Mouse (Mus musculus): ENCODE results near the gene Zkscan5. TPM values are rescaled to one million over a fixed set of nuclear protein-coding genes. Genes with fewer than 3 reads are reported as not detected.

Zkscan5 gene
- total and polyA plus RNA-seq, 2 experiments from 2014 or later: 12.8 to 19.4 TPM

GRCm38 (mm10) chr5:145167306-145167661 lies 37.1 kb upstream of the Zkscan5 start:
- TF ChIP-seq CTCF (IDR thresholded peaks at IDR 0.05): no peak
- peak overlapping the region; percentile 82 for H3K4me2 ChIP-seq (ENCODE audit: low read depth, low read length, poor library complexity, severe bottlenecking)

GRCm38 (mm10) chr5:145178461-145178980 lies 25.8 kb upstream of the Zkscan5 start:
- no peak overlapping the region for H3K4me3 ChIP-seq (ENCODE audit: low read depth, low read length)
- H3K4me1 ChIP-seq (ENCODE audit: insufficient read depth, low read length): no peaks in the 10 kb centered on the region
- no peak for TF ChIP-seq CTCF (IDR thresholded peaks at IDR 0.05)
- no peak overlapping the region for H3K4me2 ChIP-seq (ENCODE audit: low read depth, low read length, poor library complexity, severe bottlenecking)
- 93% methylated on average over 18 of the region's 18 CpGs for WGBS
- DNase-seq (ENCODE audit: low spot score) (no peak), ATAC-seq (ENCODE audit: low FRiP score) (no peak)
- no peaks in the 10 kb centered on the region for H3K9me3 ChIP-seq (ENCODE audit: low read length)
- H3K9ac ChIP-seq (replicated peaks; ENCODE audit: low read length, poor library complexity, severe bottlenecking): no peak overlapping the region
- H3K27me3 ChIP-seq (ENCODE audit: insufficient read depth, low read length): no peaks in the 10 kb centered on the region
- peaks cover 94% of the 10 kb centered on the region for H3K36me3 ChIP-seq (ENCODE audit: insufficient read depth, low read length)
- no peak overlapping the region for H3K27ac ChIP-seq (ENCODE audit: low read depth, low read length)

More at GRCm38 (mm10) chr5:145167306-145167661, 37.1 kb upstream of the Zkscan5 start:
- Histone ChIP-seq H3K4me3 (ENCODE audit: low read depth, low read length) (peak overlapping the region; percentile 77), H3K9me3 (ENCODE audit: low read length) (no peaks in the 10 kb centered on the region), H3K27me3 (ENCODE audit: insufficient read depth, low read length) (no peaks in the 10 kb centered on the region), H3K4me1 (ENCODE audit: insufficient read depth, low read length) (peaks cover 11% of the 10 kb centered on the region; the same call in 1 of the 2 replicates), H3K27ac (ENCODE audit: low read depth, low read length) (peak overlapping the region; percentile 77), H3K9ac (replicated peaks; ENCODE audit: low read length, poor library complexity, severe bottlenecking) (peak overlapping the region; percentile 84), H3K36me3 (ENCODE audit: insufficient read depth, low read length) (peaks cover 26% of the 10 kb centered on the region)
- ATAC-seq (ENCODE audit: low FRiP score) (peak; percentile 59; the same call in 1 of the 2 replicates), DNase-seq (ENCODE audit: low spot score) (no peak)
- WGBS: under 1% methylated on average over 27 of the region's 28 CpGs

GRCm38 (mm10) chr5:145185244-145185643 lies 19.1 kb upstream of the Zkscan5 start:
- 82% methylated on average over 2 of the region's 2 CpGs for WGBS
- H3K36me3 ChIP-seq (ENCODE audit: insufficient read depth, low read length): peaks cover 68% of the 10 kb centered on the region

GRCm38 (mm10) chr5:145189416-145189815 lies 14.9 kb upstream of the Zkscan5 start:
- peaks cover 39% of the 10 kb centered on the region for H3K36me3 ChIP-seq (ENCODE audit: insufficient read depth, low read length)
- no peak overlapping the region for H3K9ac ChIP-seq (replicated peaks; ENCODE audit: low read length, poor library complexity, severe bottlenecking)
- no peak overlapping the region for H3K4me2 ChIP-seq (ENCODE audit: low read depth, low read length, poor library complexity, severe bottlenecking)
- ATAC-seq (ENCODE audit: low FRiP score) (no peak), DNase-seq (ENCODE audit: low spot score) (no peak)
- H3K4me1 ChIP-seq (ENCODE audit: insufficient read depth, low read length): peaks cover 9% of the 10 kb centered on the region; the same call in 1 of the 2 replicates
- no peak overlapping the region for H3K4me3 ChIP-seq (ENCODE audit: low read depth, low read length)
- H3K27me3 ChIP-seq (ENCODE audit: insufficient read depth, low read length): no peaks in the 10 kb centered on the region
- TF ChIP-seq CTCF (IDR thresholded peaks at IDR 0.05): no peak
- WGBS: 97% methylated on average over 6 of the region's 6 CpGs
- H3K27ac ChIP-seq (ENCODE audit: low read depth, low read length): no peak overlapping the region
- no peaks in the 10 kb centered on the region for H3K9me3 ChIP-seq (ENCODE audit: low read length)

More at GRCm38 (mm10) chr5:145185244-145185643, 19.1 kb upstream of the Zkscan5 start:
- Histone ChIP-seq H3K4me1 (ENCODE audit: insufficient read depth, low read length) (peaks cover 6% of the 10 kb centered on the region; the same call in 1 of the 2 replicates), H3K4me3 (ENCODE audit: low read depth, low read length) (no peak overlapping the region), H3K27ac (ENCODE audit: low read depth, low read length) (no peak overlapping the region), H3K9me3 (ENCODE audit: low read length) (no peaks in the 10 kb centered on the region), H3K4me2 (ENCODE audit: low read depth, low read length, poor library complexity, severe bottlenecking) (no peak overlapping the region), H3K27me3 (ENCODE audit: insufficient read depth, low read length) (no peaks in the 10 kb centered on the region), H3K9ac (replicated peaks; ENCODE audit: low read length, poor library complexity, severe bottlenecking) (no peak overlapping the region)
- DNase-seq (ENCODE audit: low spot score) (no peak), ATAC-seq (ENCODE audit: low FRiP score) (no peak)
- TF ChIP-seq CTCF (IDR thresholded peaks at IDR 0.05): no peak

- 60% methylated on average over 5 of the region's 5 CpGs for WGBS
- peak overlapping the region; percentile 77 for H3K4me3 ChIP-seq (ENCODE audit: low read depth, low read length)
- H3K27ac ChIP-seq (ENCODE audit: low read depth, low read length): peak overlapping the region; percentile 90
- peaks cover 41% of the 10 kb centered on the region for H3K36me3 ChIP-seq (ENCODE audit: insufficient read depth, low read length)
- ATAC-seq (ENCODE audit: low FRiP score) (no peak), DNase-seq (ENCODE audit: low spot score) (no peak)
- H3K4me1 ChIP-seq (ENCODE audit: insufficient read depth, low read length): peaks cover 9% of the 10 kb centered on the region; the same call in 1 of the 2 replicates
- H3K4me2 ChIP-seq (ENCODE audit: low read depth, low read length, poor library complexity, severe bottlenecking): peak overlapping the region; percentile 69
- no peaks in the 10 kb centered on the region for H3K9me3 ChIP-seq (ENCODE audit: low read length)
- no peaks in the 10 kb centered on the region for H3K27me3 ChIP-seq (ENCODE audit: insufficient read depth, low read length)
- TF ChIP-seq CTCF (IDR thresholded peaks at IDR 0.05): no peak
- peak overlapping the region; percentile 92 for H3K9ac ChIP-seq (replicated peaks; ENCODE audit: low read length, poor library complexity, severe bottlenecking)
These were observed 14.0 kb upstream of the Zkscan5 start for GRCm38 (mm10) chr5:145190373-145190772.

- Histone ChIP-seq H3K36me3 (ENCODE audit: insufficient read depth, low read length) (peaks cover 41% of the 10 kb centered on the region), H3K9ac (replicated peaks; ENCODE audit: low read length, poor library complexity, severe bottlenecking) (peak overlapping the region; percentile 92), H3K27me3 (ENCODE audit: insufficient read depth, low read length) (no peaks in the 10 kb centered on the region), H3K4me1 (ENCODE audit: insufficient read depth, low read length) (peaks cover 9% of the 10 kb centered on the region; the same call in 1 of the 2 replicates), H3K9me3 (ENCODE audit: low read length) (no peaks in the 10 kb centered on the region), H3K27ac (ENCODE audit: low read depth, low read length) (peak overlapping the region; percentile 90), H3K4me2 (ENCODE audit: low read depth, low read length, poor library complexity, severe bottlenecking) (peak overlapping the region; percentile 69), H3K4me3 (ENCODE audit: low read depth, low read length) (peak overlapping the region; percentile 77)
- WGBS: 1% methylated on average over 41 of the region's 41 CpGs
- ATAC-seq (ENCODE audit: low FRiP score) (peak; percentile 89), DNase-seq (ENCODE audit: low spot score) (peak; percentile 94)
- TF ChIP-seq CTCF (IDR thresholded peaks at IDR 0.05): peak; percentile 18; the same call in 1 of the 2 replicates
These were observed 13.2 kb upstream of the Zkscan5 start for GRCm38 (mm10) chr5:145190875-145191798.

All from midbrain, postnatal 0 days (tissue).